9 mouse cellular contexts compared by ENCODE assay signal in genomic region chr16:31724121-31724520, GRCm38 (mm10).
A peak's percentile ranks its signal among the peaks of the same experiment; 100 is the strongest.
DNase-seq lines count a peak whose midpoint lies in the region; ATAC-seq and TF ChIP-seq lines count a peak whose summit lies in the region.
"Had no signal": no experiment of that assay in that cellular context is flagged by ENCODE, and none has a peak within 500 bp of the region (broad histone marks: within the 10 kb centered on the region; RNA-seq: fewer than 3 reads in every experiment).

No protein-coding gene starts in this region.

- ATAC-seq in lung, embryonic 16.5 days (ENCODE audit: low read depth), result peak; percentile 64

- H3K36me3 ChIP-seq in lung, embryonic 16.5 days (ENCODE audit: control insufficient read depth, insufficient read depth, low read length), result no peaks in the 10 kb centered on the region
- H3K36me3 ChIP-seq: midbrain, embryonic 12.5 days had no signal

- H3K9me3 ChIP-seq in lung, embryonic 16.5 days (ENCODE audit: control insufficient read depth, low read length), result no peaks in the 10 kb centered on the region
- H3K9me3 ChIP-seq: midbrain, embryonic 12.5 days had no signal

- TF ChIP-seq CTCF in lung, adult 2 months (IDR thresholded peaks at IDR 0.05; ENCODE audit: insufficient read depth, low read length), result no peak

- H3K9ac ChIP-seq in lung, embryonic 16.5 days (ENCODE audit: low read length), result no peak overlapping the region
- H3K9ac ChIP-seq: midbrain, embryonic 12.5 days had no signal

- 8% methylated on average over 1 of the region's 1 CpGs for WGBS in lung, embryonic 16.5 days
- 22% methylated on average over 1 of the region's 1 CpGs for WGBS in lung, adult 2 months

- H3K4me3 ChIP-seq in lung, embryonic 16.5 days (ENCODE audit: low read length), result no peak overlapping the region
- H3K4me3 ChIP-seq in lung, adult 2 months (replicated peaks; ENCODE audit: extremely low read depth, low read depth, low read length), result no peak overlapping the region
- H3K4me3 ChIP-seq: midbrain, embryonic 12.5 days had no signal

- no peak for TF ChIP-seq POLR2A in lung, adult 2 months (IDR thresholded peaks at IDR 0.05; ENCODE audit: borderline replicate concordance, extremely low read depth, low read depth, low read length)

- H3K27ac ChIP-seq in lung, embryonic 16.5 days (ENCODE audit: low read length), result no peak overlapping the region
- H3K27ac ChIP-seq: midbrain, embryonic 12.5 days had no signal

- intact Hi-C loops in gastrocnemius, postnatal 14 days (cut with DNase I; ENCODE audit: low total_unique reads), result no loop called here
- intact Hi-C loops in gastrocnemius, postnatal 36 days (cut with DNase I), result loop anchor here (5.0 kb wide), 1 partner anchor 267 kb away; no protein-coding TSS in a partner anchor

- H3K4me1 ChIP-seq in lung, embryonic 16.5 days (replicated peaks; ENCODE audit: control insufficient read depth, insufficient read depth, low read length), result no peaks in the 10 kb centered on the region
- H3K4me1 ChIP-seq in lung, adult 2 months (ENCODE audit: control insufficient read depth, insufficient read depth, low read length), result no peaks in the 10 kb centered on the region; the same call in 1 of the 2 replicates
- H3K4me1 ChIP-seq: midbrain, embryonic 12.5 days had no signal

- H3K27me3 ChIP-seq in lung, embryonic 16.5 days (ENCODE audit: control insufficient read depth, insufficient read depth, low read depth, low read length), result no peaks in the 10 kb centered on the region
- H3K27me3 ChIP-seq: midbrain, embryonic 12.5 days had no signal

- DNase-seq in gastrocnemius, adult 18-20 months (ENCODE audit: low spot score), result peak; percentile 43
- DNase-seq in gastrocnemius, postnatal 14 days, result no peak
- DNase-seq in lung, adult 2 months, result no peak
- DNase-seq in embryo, embryonic 10 days (ENCODE audit: low spot score), result peak; percentile 71
- peak; percentile 26 for DNase-seq in retina, adult 2 months (ENCODE audit: low read depth, low spot score)
- DNase-seq in right cerebral cortex, postnatal 36 days (ENCODE audit: low spot score in 2 of 2), result no peak
- DNase-seq in gastrocnemius, postnatal 36 days, result no peak

- no peak overlapping the region for H3K4me2 ChIP-seq in lung, embryonic 16.5 days (ENCODE audit: low read depth, low read length)
- H3K4me2 ChIP-seq: midbrain, embryonic 12.5 days had no signal

Comparison
In these comparisons a context has a peak if more than half of its experiments do, and no peak if none do; other contexts are left out.
1. DNase-seq: peak in gastrocnemius, adult 18-20 months (single experiment), embryo, embryonic 10 days (single experiment) and retina, adult 2 months (single experiment); none in gastrocnemius, postnatal 14 days (single experiment), lung, adult 2 months (single experiment), right cerebral cortex, postnatal 36 days (0 of 2) and gastrocnemius, postnatal 36 days (0 of 2).